Mouse (Mus musculus) myocyte (in vitro differentiated cells): ENCODE measurements around the gene Nr1h5.

Experiments used
- POLR2A ChIP-seq: IDR thresholded peaks from one replicate; pipeline ENCODE4 v1.6.1; 2011; ENCODE audit warnings: low read depth, mild to moderate bottlenecking, control low read depth, moderate library complexity; ENCODE audit not compliant: insufficient read length
- TCF12 ChIP-seq: IDR thresholded peaks from one replicate; pipeline ENCODE4 v1.6.1; 2011; ENCODE audit warnings: mild to moderate bottlenecking, control low read depth; ENCODE audit not compliant: poor library complexity, insufficient read depth, severe bottlenecking

DNA sequence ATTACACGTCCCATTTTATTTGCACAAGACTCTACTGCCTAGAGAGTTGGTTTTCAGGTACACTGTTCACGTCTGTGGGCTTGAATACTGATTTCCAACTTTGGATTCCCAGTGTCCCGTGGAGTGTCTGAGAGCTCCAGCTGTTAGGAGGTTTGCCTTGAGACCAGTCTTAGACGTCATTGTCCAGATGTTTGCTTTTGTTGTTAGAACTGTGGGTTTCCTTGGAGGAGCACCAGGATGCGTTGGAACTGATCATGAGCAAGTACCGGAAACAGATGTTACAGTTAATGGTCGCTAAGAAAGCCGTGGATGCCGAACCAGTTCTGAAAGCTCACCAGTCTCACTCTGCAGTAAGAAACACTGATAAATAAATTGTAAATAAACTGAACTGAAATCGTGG, 33.1 kb upstream of the Nr1h5 start:
- TF ChIP-seq POLR2A (no peak), TCF12 (no peak)
